Mouse (Mus musculus) cerebellum, adult 9-11 months (tissue): ENCODE results near the gene Scube3.
"Not testable (repeated sequence)": the region's sequence is repeated elsewhere in the genome, so short reads cannot be mapped to it uniquely, and the experiment has no call there.

Experiments used
- DNase-seq: peaks from one replicate; pipeline ENCODE4 v3.0.0; 2022

Scube3 gene

DNA sequence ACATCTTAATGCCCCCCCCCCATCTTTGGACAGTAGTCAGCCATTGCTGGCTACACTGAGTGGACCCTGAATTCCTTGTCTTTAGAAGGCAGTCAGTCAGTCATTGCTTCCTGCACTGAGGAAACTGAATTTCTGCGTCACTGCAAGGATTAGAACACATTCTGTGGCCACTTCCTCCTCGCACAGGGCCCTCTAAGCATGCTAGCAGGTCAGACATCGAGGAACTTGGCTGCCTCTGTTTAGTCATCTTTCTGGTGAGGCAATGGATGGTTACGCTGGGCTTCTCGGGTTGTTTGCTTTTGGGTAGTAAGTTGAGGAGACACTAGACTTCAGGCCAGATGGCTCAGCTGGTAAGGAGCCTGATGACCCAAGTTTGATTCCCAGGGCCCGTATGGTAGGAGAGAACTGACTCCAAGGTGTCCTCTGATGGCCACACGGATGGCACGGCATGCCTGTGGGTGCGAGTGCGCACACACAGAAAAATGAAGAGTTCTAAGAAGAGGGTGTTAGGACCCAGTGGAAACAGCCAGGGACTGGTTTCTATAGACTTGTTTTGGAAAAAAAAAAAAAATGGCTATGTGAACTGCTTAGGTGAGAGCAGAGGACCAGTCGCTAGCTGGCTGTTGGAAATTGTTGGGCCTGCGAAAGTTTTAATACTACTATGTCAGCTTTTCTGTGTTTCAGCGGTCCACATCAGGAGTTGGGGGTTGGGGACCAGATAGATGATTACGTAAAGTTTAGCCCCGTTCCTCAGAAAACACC lies 39.0 kb downstream of the Scube3 start:
- no peak for DNase-seq

- no peak for DNase-seq
Observed at GRCm38 (mm10) chr17:28184971-28185638, 43.2 kb downstream of the Scube3 start.

- DNase-seq, result no peak
Observed at GRCm38 (mm10) chr17:28188313-28188712, 46.4 kb downstream of the Scube3 start.

GRCm38 (mm10) chr17:28192754-28193153 lies 50.8 kb downstream of the Scube3 start:
- no peak for DNase-seq

DNA sequence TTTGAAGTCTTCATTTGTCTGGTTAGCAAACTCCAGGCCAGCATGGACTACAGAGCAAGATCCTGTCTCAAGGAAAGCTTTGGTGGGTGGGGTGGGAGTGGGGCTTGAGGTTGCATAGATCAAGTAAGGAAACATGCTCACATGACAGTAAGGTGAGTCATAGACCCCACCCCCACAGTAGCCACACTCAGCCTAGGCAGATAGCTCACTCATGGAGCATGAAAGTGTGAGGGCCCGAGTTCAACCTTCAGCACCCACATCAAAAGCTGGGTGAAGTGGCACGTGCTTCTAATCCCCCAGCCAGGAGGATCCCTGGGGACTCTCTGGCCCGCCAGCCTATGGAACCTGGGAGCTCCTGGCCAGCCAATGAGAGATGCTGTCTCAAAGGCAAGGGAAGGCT lies 51.6 kb downstream of the Scube3 start:
- no peak for DNase-seq

DNA sequence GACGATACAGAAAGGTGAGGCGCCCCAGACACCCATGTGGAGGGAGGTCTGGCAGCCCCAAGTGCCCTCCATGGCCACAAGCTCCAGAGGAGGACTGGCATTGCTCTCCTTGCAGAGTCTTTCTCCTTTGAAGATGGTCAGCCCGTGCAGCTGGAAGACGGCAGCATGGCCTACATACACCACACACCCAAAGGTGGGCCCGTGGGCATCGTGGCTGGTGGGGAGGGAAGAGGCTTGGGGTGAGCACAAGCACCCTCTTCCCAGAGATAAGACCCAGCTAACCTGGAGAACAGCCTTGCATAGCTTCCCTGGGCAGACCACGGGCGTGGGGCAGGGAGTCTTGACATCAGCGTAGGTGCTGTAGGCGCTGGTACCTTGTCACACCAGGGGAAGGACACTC lies 53.1 kb downstream of the Scube3 start:
- no peak for DNase-seq

DNA sequence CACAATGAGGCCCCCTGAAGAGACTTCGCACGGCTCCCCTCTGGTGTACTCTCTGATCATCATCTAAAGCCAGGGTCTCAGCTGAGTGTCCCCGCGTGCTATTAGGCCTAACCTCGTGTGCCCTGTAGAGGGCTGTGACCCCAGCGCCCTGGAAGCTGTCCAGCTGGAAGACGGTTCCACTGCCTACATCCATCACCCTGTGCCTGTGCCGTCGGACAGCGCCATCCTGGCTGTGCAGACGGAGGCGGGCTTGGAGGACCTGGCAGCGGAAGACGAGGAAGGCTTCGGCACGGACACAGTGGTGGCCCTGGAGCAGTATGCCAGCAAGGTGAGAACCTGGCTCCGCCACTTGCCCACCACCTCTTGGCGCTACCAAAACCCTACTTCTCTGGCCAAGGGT lies 55.7 kb downstream of the Scube3 start:
- no peak for DNase-seq

DNA sequence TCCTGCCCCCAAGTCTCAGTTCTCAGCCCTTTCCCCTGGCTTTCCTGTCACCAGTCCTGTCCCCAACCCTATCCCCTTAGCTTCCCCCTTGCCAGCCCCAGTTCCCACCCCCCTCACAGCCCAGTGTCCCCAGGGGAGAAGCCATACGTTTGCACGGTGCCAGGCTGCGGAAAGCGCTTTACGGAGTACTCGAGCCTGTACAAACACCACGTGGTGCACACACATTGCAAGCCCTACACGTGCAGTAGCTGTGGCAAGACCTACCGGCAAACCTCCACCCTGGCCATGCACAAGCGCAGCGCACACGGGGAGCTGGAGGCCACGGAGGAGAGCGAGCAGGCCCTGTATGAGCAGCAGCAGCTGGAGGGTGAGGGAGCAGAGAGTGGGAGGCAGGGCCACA lies 60.0 kb downstream of the Scube3 start:
- no peak for DNase-seq

GRCm38 (mm10) chr17:28204052-28204720 lies 62.2 kb downstream of the Scube3 start:
- DNase-seq, result peak; percentile 46

DNA sequence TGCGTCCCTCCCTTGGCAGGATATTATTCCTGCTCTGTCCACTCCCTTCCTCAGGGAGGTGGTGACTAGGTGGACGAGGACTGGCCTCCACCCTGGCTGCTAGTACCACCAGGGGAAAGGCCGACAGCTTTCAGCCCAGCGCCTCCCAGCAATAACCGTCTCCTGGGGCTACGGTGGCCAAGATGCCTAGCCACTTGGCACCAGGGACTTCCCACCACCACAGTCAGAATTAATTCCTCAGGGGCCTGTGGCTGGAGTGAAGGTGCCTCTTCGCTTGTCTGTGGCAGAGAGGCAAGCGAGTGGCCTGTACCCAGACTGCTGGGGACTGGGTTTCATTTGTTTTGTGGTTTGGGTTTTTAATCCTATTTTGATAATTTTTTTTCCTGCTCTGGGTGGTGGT lies 63.5 kb downstream of the Scube3 start:
- DNase-seq, result no peak

GRCm38 (mm10) chr17:28207092-28207491 lies 65.2 kb downstream of the Scube3 start:
- no peak for DNase-seq

DNA sequence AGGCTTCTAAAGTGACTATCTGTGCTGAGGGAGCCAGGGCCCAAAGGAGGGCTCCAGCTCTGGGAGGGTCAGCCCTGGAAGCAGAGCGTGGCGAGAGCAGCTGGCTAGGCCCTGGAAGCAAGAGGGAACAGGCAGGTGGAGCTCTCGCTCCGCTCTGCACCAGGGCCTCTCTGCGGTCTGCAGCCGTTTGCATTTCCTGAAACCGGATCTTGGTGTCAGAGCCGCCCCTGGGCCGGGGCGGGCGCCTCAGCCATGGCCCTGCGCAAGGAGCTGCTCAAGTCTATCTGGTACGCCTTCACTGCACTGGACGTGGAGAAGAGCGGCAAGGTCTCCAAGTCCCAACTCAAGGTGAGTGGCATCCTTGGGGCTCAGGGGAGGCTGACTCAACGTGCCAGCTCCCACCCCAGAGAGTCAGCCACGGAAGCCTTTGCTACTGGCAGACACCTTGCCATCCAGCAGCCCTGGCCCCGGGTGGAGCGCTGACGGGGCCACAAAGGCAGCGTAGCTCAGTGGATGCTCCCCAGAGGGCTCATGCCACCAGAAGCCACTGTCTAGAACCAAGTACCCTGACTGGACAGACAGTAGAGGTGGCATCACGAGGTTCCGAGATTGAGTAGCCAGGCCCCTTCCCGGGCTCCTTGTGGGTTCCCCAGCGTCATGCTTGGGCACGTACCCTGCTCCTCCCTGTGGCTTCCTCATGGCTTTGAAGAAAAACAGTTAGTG lies 65.8 kb downstream of the Scube3 start, which contains the start of gene Def6:
Def6 (plus strand) TSS at position 188 of the 723 bp plus-strand sequence.
- no peak for DNase-seq

- DNase-seq, result no peak
Observed at GRCm38 (mm10) chr17:28208314-28208612, 66.3 kb downstream of the Scube3 start.

GRCm38 (mm10) chr17:28209457-28210110 lies 67.6 kb downstream of the Scube3 start:
- DNase-seq, result no peak

- no peak for DNase-seq
Observed at GRCm38 (mm10) chr17:28211921-28212341, 70.0 kb downstream of the Scube3 start.

DNA sequence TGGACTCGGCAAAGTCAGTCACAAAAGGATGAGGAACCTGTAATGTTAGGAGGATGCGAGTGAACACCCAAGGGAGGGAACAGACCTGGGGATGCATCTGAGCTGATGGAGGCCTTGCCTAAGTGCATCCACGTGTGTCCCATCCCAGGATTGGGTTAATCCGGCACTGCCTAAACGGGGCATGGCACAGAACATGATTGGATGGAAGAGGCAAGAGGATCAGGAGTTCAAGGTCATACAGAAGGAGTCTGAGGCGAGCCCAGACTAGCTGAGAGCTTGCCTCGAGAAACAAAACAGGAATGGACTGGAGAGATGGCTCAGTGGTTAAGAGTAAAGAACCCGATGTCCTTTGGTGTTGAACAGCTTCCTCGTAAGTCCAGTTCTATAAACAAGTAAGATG lies 70.5 kb downstream of the Scube3 start:
- no peak for DNase-seq

DNA sequence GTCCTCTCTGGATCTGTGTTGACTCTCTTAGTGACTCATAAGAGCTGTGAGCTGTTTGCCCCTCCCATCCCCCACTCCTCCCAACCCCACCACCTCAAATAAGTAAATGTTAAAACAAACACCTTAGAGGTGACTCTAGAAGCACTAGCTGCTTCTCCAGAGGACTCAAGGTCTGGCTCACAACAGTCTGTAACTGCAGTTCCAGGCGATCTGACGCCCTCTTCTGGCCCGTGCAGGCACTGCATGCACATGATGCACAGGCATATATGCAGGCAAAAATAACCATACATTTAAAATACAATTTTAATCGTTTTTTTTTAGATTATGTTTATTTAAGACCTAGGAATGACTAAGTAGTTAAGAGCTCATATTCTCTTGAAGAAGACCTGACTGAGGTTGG lies 71.3 kb downstream of the Scube3 start:
- no peak for DNase-seq

DNA sequence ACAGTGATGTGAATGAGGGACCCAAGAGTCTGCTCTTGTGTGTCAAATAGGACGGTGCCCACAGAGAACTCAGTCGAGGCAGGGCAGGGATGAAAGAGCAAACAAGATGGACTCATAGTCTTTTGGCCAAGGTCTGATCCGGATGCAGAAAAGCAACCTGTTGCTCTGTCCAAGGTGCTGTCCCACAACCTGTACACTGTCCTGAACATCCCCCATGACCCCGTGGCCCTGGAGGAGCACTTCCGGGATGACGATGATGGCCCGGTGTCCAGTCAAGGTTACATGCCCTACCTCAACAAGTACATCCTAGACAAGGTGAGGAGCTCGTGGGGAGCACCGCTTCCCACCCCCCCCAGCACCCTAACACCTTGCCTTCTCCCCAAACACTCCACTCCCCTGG lies 74.8 kb downstream of the Scube3 start:
- no peak for DNase-seq

- DNase-seq, result no peak
Observed at GRCm38 (mm10) chr17:28217721-28218649, 76.0 kb downstream of the Scube3 start.

DNA sequence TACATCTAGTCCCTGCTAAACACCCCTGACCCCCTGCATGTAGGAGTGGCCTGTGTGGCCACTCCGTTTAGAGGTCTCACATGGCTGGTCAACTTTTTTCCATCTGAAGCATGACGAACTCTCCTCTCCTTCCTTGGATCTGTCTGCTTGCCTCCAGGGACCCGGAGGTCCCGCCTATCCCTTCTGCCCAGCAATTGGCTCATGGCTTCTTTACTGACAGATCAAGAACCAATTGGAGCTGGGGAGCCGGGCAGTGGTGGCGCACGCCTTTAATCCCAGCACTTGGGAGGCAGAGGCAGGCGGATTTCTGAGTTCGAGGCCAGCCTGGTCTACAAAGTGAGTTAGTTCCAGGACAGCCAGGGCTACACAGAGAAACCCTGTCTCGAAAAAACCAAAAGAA lies 80.5 kb downstream of the Scube3 start:
- not testable (repeated sequence) for DNase-seq

DNA sequence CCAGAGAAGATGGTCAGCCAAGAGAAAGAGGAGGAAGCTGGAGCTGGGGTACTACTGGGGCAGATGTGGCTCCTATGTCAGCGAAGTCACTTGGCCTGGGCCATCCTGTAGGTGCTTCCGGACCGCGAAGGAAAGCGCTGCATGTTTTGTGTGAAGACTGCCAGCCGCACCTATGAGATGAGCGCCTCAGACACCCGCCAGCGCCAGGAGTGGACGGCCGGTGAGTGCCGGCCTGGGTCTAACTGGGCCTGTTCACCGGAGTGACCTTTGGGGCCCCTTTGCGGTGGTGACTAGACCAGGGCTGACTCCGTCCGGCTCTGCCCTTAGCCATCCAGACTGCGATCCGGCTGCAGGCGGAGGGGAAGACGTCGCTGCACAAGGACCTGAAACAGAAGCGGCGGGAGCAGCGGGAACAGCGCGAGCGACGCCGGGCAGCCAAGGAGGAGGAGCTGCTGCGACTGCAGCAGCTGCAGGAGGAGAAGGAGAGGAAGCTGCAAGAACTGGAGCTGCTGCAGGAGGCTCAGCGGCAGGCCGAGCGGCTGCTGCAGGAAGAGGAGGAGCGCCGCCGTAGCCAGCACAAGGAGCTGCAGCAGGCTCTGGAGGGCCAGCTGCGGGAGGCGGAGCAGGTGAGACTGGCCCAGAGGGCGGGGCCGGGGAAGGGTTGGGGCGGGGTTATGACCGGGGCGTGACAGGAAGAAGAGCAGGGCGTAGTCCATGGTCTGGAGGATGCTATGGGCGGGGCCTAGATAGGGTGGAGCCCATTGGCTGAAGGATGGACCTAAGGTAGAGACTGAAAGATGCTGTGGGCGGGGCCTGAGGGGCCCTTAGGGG lies 81.8 kb downstream of the Scube3 start:
- DNase-seq, result peak; percentile 97
